Mouse (Mus musculus): ENCODE data around the gene Mbl1.

DNA sequence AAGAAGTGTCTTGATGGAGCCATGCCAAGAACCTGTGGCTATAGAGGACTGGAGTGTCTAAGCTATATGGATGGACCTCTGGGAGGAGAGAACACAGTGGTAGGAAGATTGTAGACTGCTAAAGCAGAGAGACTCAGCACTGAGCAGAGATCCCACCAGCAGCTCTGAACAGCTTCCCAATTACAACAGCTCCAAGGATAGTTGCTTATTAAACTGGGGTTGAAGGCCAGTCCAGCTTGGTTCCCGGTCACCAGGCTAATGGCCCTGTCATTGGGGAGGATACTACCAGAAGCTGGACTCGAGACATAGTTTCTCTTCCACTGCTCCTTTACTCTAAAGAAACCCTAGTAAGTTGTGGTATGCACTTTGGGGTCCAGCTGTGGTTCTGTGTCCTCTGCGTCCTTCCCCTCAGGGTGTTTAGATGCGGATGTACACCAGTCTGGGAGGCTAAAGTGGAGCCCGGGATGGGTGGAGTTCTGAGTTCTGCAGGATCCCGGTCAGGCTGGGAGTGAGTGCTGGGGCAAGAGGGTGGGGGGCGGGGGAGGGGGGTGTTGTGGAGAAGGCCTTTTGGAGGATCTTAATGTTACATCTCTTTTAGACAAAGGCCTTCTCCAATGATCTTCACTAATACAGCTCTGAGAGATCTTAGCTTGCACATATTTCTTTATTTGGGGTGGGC is at the start of gene Mbl1:
- no peak for TF ChIP-seq CTCF (IDR thresholded peaks at IDR 0.05; ENCODE audit: low read depth)
- TF ChIP-seq EP300 (IDR thresholded peaks at IDR 0.05; ENCODE audit: low read depth) = no peak
